Mouse (Mus musculus): Measurements from ENCODE around the gene Casp3. TPM values are rescaled to one million over a fixed set of nuclear protein-coding genes. Genes with fewer than 3 reads are reported as not detected.

The Casp3 gene
- 96.0 and 99.9 TPM in 2 replicates for polyA plus RNA-seq (2011; ENCODE audit: insufficient read depth, insufficient read length, low read depth, missing spikeins)

DNA sequence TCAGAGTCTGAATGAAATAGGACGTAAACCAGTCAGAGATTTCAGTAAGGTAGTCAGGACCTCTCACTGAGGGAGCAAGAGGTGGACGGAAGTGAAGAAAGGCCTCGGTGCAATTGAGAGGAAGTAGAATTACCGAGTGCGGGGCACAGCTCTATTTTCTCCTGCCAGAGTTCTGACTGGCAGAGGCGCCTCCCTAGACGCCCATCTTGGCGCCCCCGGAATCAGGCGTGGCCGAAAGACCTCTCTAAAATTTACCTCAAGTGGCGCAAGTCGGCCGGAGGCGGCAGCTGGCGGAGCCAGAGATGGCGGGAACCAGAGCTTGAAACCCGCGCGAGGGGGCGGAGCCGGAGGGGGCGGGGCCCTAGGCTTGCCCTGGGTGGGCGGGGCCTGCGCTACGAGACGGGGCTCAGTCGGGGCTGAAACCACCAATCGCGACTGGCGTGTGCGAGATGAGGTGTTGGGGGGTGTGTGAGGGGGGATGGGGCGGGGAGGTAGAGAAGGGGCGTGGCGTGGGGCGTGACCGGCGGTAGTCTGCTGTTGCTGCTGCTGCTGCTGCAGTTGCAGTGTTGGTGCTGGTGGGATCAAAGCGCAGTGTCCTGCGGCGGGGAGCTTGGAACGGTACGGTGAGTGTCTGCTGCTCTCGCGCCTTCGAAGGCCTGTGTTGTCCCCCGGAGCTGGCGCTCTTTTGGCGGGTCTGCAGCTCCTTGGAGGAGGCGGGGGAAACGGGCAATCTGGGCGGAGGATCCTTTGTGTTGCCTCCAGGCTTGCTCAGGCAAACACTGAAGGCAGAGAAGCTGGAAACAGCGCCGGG, at the start of gene Casp3, which contains the start of gene Primpol:
Casp3 (plus strand) TSS at position 413 of the 811 bp plus-strand sequence.
Primpol (minus strand) TSS at position 334 of the 811 bp plus-strand sequence.
- Histone ChIP-seq H3K4me1 (ENCODE audit: control insufficient read depth, insufficient read depth, low read length) (no peaks in the 10 kb centered on the region), H3K27me3 (ENCODE audit: control insufficient read depth, insufficient read depth, low read length, poor library complexity, severe bottlenecking) (no peaks in the 10 kb centered on the region), H3K9me3 (replicated peaks; ENCODE audit: control insufficient read depth, insufficient read depth, low read length, poor library complexity, severe bottlenecking) (no peaks in the 10 kb centered on the region), H3K27ac (ENCODE audit: insufficient read depth, low read length) (peak within 1 kb of the TSS; percentile 35; the same call in 1 of the 2 replicates), H3K9ac (ENCODE audit: low read depth, poor library complexity, severe bottlenecking) (peak within 1 kb of the TSS; percentile 87), H3K4me3 (ENCODE audit: low read depth, low read length) (peak within 1 kb of the TSS; percentile 87), H3K36me3 (ENCODE audit: control insufficient read depth, insufficient read depth, low read length, poor library complexity, severe bottlenecking) (0 out of 2 replicates have a peak, but pooled peaks cover 2% of the 10 kb centered on the region)
- TF ChIP-seq CTCF (IDR thresholded peaks at IDR 0.05; ENCODE audit: low read depth, low read length) (no peak), POLR2A (IDR thresholded peaks at IDR 0.05; ENCODE audit: insufficient read depth, low read length) (peak; percentile 94), EP300 (IDR thresholded peaks at IDR 0.05; ENCODE audit: insufficient read depth, low read depth, low read length) (peak; percentile 16; the same call in 1 of the 2 replicates)

DNA sequence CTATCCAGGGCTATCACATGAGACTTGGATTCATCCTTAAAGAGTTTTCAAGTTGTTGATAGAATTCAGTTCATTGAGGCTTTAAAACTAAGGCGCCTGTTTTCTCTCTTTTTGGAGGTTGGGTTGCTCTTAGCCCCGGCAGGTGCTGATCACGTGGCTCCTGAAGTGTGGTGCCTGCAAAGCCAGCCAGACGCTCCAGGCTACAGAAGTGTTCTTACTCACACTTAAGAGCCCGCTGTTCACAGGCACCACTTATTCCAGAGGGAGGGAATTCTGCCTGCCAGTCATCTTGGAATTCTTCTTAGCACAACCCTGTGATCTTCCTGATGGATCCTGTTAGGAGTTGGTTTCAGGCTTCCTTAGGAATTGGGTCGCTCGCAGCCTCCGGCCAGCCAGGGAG, 49.1 kb upstream of the Casp3 start:
- Histone ChIP-seq H3K4me3 (ENCODE audit: low read depth, low read length) (no peak overlapping the region), H3K9ac (ENCODE audit: low read depth, poor library complexity, severe bottlenecking) (no peak overlapping the region), H3K9me3 (replicated peaks; ENCODE audit: control insufficient read depth, insufficient read depth, low read length, poor library complexity, severe bottlenecking) (no peaks in the 10 kb centered on the region), H3K27me3 (ENCODE audit: control insufficient read depth, insufficient read depth, low read length, poor library complexity, severe bottlenecking) (no peaks in the 10 kb centered on the region), H3K27ac (ENCODE audit: insufficient read depth, low read length) (no peak overlapping the region), H3K36me3 (ENCODE audit: control insufficient read depth, insufficient read depth, low read length, poor library complexity, severe bottlenecking) (peaks cover 5% of the 10 kb centered on the region; the same call in 1 of the 2 replicates), H3K4me1 (ENCODE audit: control insufficient read depth, insufficient read depth, low read length) (peaks cover 1% of the 10 kb centered on the region)
- no peak for TF ChIP-seq POLR2A (IDR thresholded peaks at IDR 0.05; ENCODE audit: insufficient read depth, low read length)
- no peak for TF ChIP-seq EP300 (IDR thresholded peaks at IDR 0.05; ENCODE audit: insufficient read depth, low read depth, low read length)
- no peak for TF ChIP-seq CTCF (IDR thresholded peaks at IDR 0.05; ENCODE audit: low read depth, low read length)

DNA sequence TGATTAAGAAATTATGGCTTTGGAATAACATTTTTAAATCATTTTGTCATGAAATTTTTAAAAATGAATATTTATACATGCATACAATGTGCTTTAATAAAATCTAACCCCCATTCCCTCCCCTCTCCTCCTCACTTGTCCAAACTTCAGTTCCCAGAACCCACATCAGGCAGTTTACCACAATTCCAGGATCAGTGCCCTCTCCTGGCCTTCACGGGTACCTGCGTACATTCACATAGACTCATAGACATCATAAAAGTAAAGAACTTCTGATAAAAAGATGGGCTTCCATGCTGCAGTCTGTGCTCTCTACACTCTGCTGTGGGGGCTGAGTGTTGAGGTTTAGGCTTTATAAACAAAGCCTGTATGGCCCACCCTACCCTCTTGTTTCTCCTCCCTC, 48.1 kb upstream of the Casp3 start:
- H3K9ac ChIP-seq (ENCODE audit: low read depth, poor library complexity, severe bottlenecking) = no peak overlapping the region
- H3K36me3 ChIP-seq (ENCODE audit: control insufficient read depth, insufficient read depth, low read length, poor library complexity, severe bottlenecking) = peaks cover 5% of the 10 kb centered on the region; the same call in 1 of the 2 replicates
- no peak overlapping the region for H3K27ac ChIP-seq (ENCODE audit: insufficient read depth, low read length)
- H3K27me3 ChIP-seq (ENCODE audit: control insufficient read depth, insufficient read depth, low read length, poor library complexity, severe bottlenecking) = no peaks in the 10 kb centered on the region
- H3K4me3 ChIP-seq (ENCODE audit: low read depth, low read length) = no peak overlapping the region
- H3K4me1 ChIP-seq (ENCODE audit: control insufficient read depth, insufficient read depth, low read length) = peaks cover 3% of the 10 kb centered on the region
- TF ChIP-seq EP300 (IDR thresholded peaks at IDR 0.05; ENCODE audit: insufficient read depth, low read depth, low read length) (no peak), POLR2A (IDR thresholded peaks at IDR 0.05; ENCODE audit: insufficient read depth, low read length) (no peak), CTCF (IDR thresholded peaks at IDR 0.05; ENCODE audit: low read depth, low read length) (no peak)
- no peaks in the 10 kb centered on the region for H3K9me3 ChIP-seq (replicated peaks; ENCODE audit: control insufficient read depth, insufficient read depth, low read length, poor library complexity, severe bottlenecking)

DNA sequence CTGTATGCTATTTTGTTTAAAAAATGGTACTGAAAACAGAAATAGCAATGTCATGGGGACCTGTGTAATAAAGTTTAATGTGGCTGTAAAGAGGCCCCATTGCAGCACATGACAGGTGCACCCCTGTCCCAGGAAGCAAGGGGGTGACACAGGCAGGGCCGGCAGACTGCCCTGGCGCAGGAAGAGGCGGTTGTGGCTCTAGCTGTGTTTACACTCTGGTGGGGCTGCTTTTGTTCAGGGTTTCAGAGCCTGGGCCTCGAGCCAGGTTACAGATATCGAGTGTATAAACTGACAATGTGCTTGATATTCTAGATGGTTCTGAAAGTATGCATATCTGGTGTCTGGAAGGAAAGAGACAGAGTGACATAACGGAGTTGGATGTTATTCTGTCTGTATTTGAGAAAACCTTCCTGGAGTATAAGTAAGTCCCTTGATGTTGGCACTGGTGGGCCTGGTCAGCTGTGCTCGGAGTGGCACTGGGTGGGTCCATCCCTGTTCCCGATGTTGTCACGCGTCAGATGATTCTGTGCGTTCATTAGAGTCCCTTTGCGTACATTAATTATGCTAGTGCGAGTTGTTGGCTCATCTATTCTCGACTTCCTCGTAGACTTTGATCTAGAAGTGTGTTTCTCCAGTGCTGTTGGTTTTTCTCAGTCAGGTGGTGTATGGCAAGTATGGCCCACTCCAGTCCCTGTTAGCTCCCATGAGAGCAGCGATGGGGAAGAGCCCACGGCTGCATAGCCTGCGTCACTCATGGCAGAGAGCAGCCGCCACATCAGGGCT, 47.2 kb upstream of the Casp3 start:
- no peak for TF ChIP-seq EP300 (IDR thresholded peaks at IDR 0.05; ENCODE audit: insufficient read depth, low read depth, low read length)
- no peak for TF ChIP-seq CTCF (IDR thresholded peaks at IDR 0.05; ENCODE audit: low read depth, low read length)
- TF ChIP-seq POLR2A (IDR thresholded peaks at IDR 0.05; ENCODE audit: insufficient read depth, low read length) = no peak
- H3K36me3 ChIP-seq (ENCODE audit: control insufficient read depth, insufficient read depth, low read length, poor library complexity, severe bottlenecking) = peaks cover 5% of the 10 kb centered on the region
- H3K4me3 ChIP-seq (ENCODE audit: low read depth, low read length) = no peak overlapping the region
- H3K27ac ChIP-seq (ENCODE audit: insufficient read depth, low read length) = no peak overlapping the region
- H3K4me1 ChIP-seq (ENCODE audit: control insufficient read depth, insufficient read depth, low read length) = peaks cover 6% of the 10 kb centered on the region
- no peaks in the 10 kb centered on the region for H3K9me3 ChIP-seq (replicated peaks; ENCODE audit: control insufficient read depth, insufficient read depth, low read length, poor library complexity, severe bottlenecking)
- H3K27me3 ChIP-seq (ENCODE audit: control insufficient read depth, insufficient read depth, low read length, poor library complexity, severe bottlenecking) = no peaks in the 10 kb centered on the region
- H3K9ac ChIP-seq (ENCODE audit: low read depth, poor library complexity, severe bottlenecking) = no peak overlapping the region

DNA sequence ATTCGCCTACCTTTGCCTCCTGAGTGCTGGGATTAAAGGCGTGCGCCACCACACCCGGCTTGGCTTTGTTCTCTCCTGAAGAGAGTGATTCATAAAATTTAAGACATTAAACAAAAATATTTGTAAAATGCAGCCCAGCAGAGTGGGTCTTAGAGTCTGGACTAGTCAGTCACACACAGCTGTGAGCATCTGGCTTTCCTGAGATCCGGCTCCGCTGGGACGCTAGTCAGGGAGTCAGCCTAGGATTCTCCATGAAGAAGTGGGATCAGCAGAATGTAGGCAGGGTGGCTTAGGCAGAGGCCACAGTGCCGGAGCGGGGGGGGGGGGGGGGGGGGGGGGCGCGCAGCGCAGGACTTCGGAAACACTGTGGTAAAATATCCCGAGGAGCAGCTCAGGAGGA, 46.4 kb upstream of the Casp3 start:
- Histone ChIP-seq H3K9me3 (replicated peaks; ENCODE audit: control insufficient read depth, insufficient read depth, low read length, poor library complexity, severe bottlenecking) (no peaks in the 10 kb centered on the region), H3K27ac (ENCODE audit: insufficient read depth, low read length) (no peak overlapping the region), H3K9ac (ENCODE audit: low read depth, poor library complexity, severe bottlenecking) (no peak overlapping the region), H3K36me3 (ENCODE audit: control insufficient read depth, insufficient read depth, low read length, poor library complexity, severe bottlenecking) (peaks cover 5% of the 10 kb centered on the region), H3K4me3 (ENCODE audit: low read depth, low read length) (no peak overlapping the region), H3K4me1 (ENCODE audit: control insufficient read depth, insufficient read depth, low read length) (peaks cover 6% of the 10 kb centered on the region), H3K27me3 (ENCODE audit: control insufficient read depth, insufficient read depth, low read length, poor library complexity, severe bottlenecking) (no peaks in the 10 kb centered on the region)
- TF ChIP-seq POLR2A (IDR thresholded peaks at IDR 0.05; ENCODE audit: insufficient read depth, low read length) (no peak), EP300 (IDR thresholded peaks at IDR 0.05; ENCODE audit: insufficient read depth, low read depth, low read length) (no peak), CTCF (IDR thresholded peaks at IDR 0.05; ENCODE audit: low read depth, low read length) (no peak)

Data from ES-Bruce4 (cell line).